Mouse (Mus musculus) limb, embryonic 13.5 days (tissue): ENCODE results near the gene Rspry1. TPM values are rescaled to one million over a fixed set of nuclear protein-coding genes. Genes with fewer than 3 reads are reported as not detected.

ENCODE experiments used
- polyA plus RNA-seq: library from polyadenylated mRNA; unstranded; fragments of >200 nt; fragmentation: Nextera tagmentation; extraction: Ambion mirVana; gene quantifications from 2 replicates; pipeline ENCODE4 v1.2.1, GENCODE M21; 2015

Gene Rspry1
- polyA plus RNA-seq, 1 experiment from 2014 or later: 48.9 TPM

Other genes starting within 250 kb of the Rspry1 start
- gene Herpud1, start 215.5 kb upstream of the Rspry1 start, polyA plus RNA-seq: 61.2 and 68.7 TPM in 2 replicates
- 0.33 and 0.34 TPM in 2 replicates for gene Nlrc5, start 167.6 kb upstream of the Rspry1 start, polyA plus RNA-seq
- gene Cpne2, start 68.9 kb upstream of the Rspry1 start, polyA plus RNA-seq: 8.8 and 9.2 TPM in 2 replicates
- 72.2 and 74.2 TPM in 2 replicates for gene Fam192a, start 60 bp downstream of the Rspry1 start, polyA plus RNA-seq
- gene Arl2bp, start 64.7 kb downstream of the Rspry1 start, polyA plus RNA-seq: 151 and 160 TPM in 2 replicates
- 0.50 and 0.83 TPM in 2 replicates for gene Pllp, start 94.3 kb downstream of the Rspry1 start, polyA plus RNA-seq
- gene Ccl22, start 143.7 kb downstream of the Rspry1 start, polyA plus RNA-seq: not detected in 2 replicates
- 6.3 and 6.8 TPM in 2 replicates for gene Cx3cl1, start 170.1 kb downstream of the Rspry1 start, polyA plus RNA-seq
- gene Ccl17, start 208.5 kb downstream of the Rspry1 start, polyA plus RNA-seq: 0.42 TPM in 1 of 2 replicates, not detected in the other
- 72.7 and 73.7 TPM in 2 replicates for gene Coq9, start 236.4 kb downstream of the Rspry1 start, polyA plus RNA-seq
- 127 and 133 TPM in 2 replicates for gene Ciapin1, start 236.4 kb downstream of the Rspry1 start, polyA plus RNA-seq